Mouse (Mus musculus): ENCODE measurements around the gene Slc7a15.
A peak's percentile ranks its signal among the peaks of the same experiment; 100 is the strongest.
"Not testable (repeated sequence)": the region's sequence is repeated elsewhere in the genome, so short reads cannot be mapped to it uniquely, and the experiment has no call there.

Slc7a15 gene

GRCm38 (mm10) chr12:8598966-8599365, at the start of gene Slc7a15:
Gene Slc7a15, minus strand, starts transcription at chr12:8599066.
- not testable (repeated sequence) for DNase-seq

- DNase-seq, result not testable (repeated sequence)
These were observed 49.3 kb upstream of the Slc7a15 start for GRCm38 (mm10) chr12:8648211-8648610.

GRCm38 (mm10) chr12:8641425-8641735, 42.5 kb upstream of the Slc7a15 start:
- no peak for DNase-seq

- DNase-seq, result peak; percentile 100
These were observed 42.0 kb upstream of the Slc7a15 start for GRCm38 (mm10) chr12:8640711-8641424.

GRCm38 (mm10) chr12:8640186-8640585, 41.3 kb upstream of the Slc7a15 start:
- DNase-seq, result not testable (repeated sequence)

DNA sequence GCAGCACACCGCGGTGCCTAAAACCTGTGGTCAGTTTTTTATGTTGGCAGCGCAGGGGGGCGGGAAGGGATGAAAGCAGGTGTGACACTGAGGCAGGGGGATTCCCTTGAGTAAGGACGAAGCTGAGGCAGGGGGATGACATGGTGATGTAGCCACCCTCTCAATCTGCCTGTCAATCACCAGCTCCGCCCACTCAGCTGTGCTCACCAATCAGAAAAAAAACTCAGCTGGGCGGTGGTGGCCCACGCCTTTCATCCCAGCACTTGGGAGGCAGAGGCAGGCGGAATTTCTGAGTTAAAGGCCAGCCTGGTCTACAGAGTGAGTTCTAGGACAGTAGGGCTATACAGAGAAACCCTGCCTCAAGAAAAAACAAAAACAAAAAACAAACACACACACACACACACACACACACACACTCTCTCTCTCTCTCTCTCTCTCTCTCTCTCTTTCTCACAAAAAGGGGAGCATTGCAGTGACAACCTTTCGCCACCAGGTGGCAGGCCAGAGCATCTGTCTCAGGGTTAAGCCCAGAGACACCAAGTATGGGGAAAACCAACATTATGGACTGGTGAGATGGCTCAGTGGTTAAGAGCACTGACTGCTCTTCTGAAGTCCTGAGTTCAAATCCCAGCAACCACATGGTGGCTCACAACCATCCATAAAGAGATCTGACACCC, 39.7 kb upstream of the Slc7a15 start:
- DNase-seq, result peak; percentile 77 to 85

GRCm38 (mm10) chr12:8636945-8637344, 38.1 kb upstream of the Slc7a15 start:
- no peak for DNase-seq

GRCm38 (mm10) chr12:8635546-8635945, 36.7 kb upstream of the Slc7a15 start:
- no peak for DNase-seq

DNA sequence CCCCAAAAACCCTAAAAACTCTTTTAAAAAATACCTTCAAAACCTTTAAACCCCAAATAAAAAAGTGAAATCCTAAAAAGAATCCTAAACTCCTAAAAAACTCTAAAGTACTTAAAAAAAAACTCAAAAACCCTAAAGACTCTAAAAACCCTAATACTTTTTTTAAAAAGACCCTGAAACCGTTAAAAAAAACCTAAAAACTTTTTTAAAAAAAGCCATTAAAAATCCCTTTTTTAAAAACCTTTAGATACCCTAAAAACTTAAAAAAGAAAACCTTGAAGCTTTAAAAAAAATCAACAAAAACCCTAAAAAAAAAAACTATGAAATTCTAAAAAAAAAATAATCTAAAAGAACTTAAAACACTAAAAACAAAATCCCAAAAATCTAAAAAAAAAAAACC, 35.4 kb upstream of the Slc7a15 start:
- DNase-seq, result no peak

DNA sequence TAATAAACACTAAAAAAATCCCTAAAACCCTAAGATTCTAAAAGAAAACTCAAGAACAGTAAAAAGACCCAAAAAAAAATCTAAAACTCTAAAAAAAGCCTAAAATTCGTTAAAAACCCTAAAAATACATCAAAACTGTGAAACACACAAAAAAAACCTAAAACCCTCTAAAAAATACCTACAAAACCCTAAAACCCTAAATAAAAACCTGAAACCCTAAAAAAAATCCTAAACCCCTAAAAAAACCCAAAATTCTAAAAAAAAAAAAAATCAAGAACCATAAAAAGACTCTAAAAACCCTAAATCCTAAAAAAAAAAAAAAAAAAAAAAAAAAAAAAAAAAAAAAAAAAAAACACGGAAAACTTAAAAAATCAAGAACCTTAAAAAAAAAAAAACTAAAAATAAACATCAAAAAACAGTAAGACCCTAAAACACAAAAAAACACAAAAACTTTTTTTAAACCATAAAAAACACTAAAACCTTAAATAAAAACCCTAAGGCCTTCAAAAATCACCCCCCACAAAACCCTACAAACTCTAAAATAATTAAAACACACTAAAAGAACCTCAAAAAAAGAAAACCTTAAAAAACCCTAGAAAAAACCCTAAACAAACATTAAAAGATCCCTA, 34.0 kb upstream of the Slc7a15 start:
- no peak for DNase-seq

DNA sequence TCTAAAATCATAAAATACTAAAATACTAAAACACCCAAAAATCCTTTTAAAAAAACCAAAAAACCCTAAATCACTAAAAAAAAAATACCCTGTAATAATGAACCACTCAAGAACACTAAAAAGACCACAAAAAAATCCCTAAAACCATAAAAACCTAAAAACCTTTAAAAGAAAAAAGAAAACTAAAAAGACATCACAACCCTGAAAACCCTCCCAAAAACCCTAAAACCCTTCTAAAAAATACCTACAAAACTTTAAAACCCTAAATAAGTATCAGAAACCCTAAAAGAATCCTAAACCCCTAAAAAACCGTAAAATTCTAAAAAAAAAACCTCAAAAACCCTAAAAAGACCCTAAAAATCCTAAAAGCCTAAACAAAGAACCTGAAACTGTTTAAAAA, 32.8 kb upstream of the Slc7a15 start:
- DNase-seq, result no peak

DNA sequence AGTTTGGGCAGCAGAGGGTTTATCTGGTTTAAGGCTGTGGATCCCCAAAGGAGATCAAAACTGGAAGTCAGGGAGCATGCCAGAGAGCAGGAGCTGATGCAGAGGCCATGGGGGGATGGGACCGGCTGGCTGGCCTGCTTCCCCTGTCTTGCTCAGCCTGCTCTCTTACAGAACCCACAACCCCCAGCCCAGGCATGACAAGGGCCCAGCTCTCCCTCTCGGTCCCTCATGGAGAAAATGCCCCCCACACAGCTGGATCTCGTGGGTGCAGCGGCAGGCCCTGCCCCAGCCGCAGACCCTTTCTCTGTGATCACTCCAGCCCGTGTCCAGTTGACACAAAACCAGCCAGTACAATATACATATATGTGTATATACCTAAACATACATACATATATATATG, 30.7 kb upstream of the Slc7a15 start:
- DNase-seq, result peak in 1 of 2 experiments; percentile 5

DNA sequence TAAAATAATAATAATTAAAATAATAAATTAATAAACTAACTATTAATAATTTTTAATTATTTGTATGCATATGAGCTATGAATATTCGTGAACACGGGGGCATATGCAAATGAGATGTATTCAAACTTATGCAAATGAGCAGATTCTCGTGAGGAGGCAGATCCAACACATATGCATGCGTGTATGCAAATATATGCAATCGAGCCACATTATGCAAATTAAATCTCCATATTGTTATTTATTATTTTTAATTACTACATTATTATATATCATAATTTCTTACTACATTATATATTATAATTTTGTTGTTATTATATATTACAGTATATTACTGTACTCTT, 21.8 kb upstream of the Slc7a15 start:
- no peak for DNase-seq

DNA sequence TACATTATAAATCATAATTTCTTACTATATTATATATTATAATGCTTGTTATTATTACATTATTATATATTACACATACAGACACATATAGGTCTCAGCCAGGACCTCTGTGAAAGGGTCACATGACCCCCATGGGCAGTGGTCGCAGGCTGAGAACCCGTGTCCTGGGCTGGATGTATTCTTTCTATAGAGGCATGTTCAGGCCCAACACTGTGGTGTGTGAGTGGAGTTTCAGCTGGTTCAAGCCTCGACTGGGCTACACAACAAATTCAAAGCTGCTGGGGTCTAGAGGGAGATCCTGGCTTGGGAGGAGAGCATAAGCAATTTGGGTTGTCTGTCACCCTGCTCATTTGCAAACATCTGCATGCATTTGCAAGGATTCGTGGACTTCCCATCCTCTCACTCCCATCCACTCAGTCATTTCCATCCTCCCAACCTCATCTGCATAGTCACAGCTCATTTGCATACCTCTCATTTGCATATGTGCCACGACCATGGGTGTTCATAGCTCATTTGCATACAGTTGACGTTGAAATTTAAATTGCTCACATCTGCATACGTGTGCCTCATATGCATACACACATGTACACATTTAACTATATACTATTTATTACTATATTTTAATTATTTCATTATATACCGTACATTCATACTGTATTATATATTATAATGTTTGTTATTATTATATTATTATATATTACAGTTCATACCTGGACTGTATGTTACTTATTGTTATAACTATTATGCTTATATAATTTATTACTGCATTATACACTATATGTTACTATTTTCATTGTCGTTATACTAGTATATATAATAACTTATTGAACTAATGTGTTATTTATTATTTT, 21.2 kb upstream of the Slc7a15 start:
- DNase-seq, result no peak

GRCm38 (mm10) chr12:8618271-8618670, 19.4 kb upstream of the Slc7a15 start:
- DNase-seq, result no peak

DNA sequence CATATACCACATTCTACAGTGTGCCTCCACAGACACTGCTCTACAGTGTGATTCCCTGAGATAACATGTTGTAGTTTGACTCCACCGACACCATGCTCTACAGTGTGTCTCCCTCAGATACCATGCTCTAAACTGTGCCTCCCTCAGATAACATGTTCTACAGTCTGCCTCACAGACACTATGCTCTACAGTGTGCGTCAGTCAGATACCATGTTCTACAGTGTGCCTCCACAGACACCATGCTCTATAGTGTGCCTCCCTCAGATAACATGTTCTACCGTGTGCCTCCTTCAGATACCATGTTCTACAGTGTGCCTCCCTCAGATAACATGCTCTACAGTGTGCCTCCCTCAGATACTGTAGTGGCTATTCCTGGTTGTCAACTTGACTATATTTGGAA, 10.2 kb upstream of the Slc7a15 start:
- no peak for DNase-seq

DNA sequence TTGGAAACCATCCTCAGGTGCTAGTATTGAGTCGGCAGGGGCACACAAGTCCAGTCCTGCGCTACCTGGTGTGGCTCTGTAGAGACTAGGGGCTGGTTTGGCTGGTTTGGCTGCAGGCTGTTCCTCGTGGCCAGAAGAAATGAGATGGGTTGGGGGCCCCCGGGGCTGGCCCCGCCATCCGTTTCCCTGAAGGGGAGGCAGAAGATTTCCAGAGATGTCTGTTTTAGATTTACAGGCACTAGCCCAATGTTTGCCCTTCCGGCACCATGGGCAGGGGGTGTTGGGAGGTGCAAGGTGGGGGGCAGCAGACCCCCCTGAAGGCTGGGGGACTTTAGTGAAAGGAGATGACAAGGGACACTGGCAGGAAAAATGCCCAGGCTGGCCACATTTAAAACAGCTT, 3.3 kb downstream of the Slc7a15 start:
- DNase-seq, result no peak

DNA sequence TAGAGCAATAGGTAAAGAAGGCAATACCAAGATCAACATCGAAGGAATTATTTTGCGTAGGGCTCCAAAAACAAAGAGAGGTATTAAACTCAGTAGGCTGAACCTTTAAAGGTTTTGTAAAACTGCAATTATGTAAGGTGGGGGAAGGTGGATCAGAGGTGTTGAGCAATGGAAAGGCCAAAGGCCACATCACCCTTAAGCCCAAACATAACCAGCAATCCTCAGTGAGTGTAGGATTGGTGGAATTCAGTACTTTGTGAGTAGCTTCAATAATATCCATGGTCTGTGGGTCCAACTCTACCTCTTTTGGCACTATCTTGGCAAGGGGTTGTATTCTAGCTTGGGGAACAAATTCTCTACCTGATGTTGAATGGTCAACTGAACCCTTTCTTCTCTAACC, 7.5 kb downstream of the Slc7a15 start:
- DNase-seq, result not testable (repeated sequence)

GRCm38 (mm10) chr12:8573405-8573804, 25.5 kb downstream of the Slc7a15 start:
- no peak for DNase-seq

GRCm38 (mm10) chr12:8571903-8572341, 26.9 kb downstream of the Slc7a15 start:
- DNase-seq, result not testable (repeated sequence)

DNA sequence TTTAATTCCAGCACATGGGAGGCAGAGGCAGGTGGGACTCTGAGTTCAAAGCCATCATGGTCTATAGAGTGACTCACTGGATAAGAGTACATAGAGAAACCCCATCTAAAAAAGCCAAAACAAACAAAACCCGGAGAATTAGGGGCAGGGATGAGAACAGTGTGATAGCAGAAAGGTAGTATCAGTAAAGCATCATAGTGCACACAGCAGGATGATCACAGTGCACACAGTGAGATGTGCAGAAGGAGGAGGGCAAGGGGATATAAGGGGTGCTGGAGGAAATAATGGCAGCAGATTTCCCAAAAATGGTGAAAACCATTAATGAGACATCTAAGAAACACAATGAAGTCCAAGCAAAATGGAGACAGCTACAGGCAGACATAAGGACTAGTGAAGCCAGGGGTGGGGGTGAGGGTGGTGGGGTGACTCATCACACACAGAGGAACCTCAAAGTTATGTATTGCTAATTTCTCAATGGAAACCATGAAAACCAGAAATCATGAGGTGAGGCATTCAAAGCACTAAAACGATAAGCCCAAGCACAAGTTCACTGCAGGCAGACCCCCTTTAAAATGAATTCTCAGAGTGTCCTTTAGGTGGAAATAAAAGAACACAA, 27.5 kb downstream of the Slc7a15 start:
- not testable (repeated sequence) for DNase-seq

DNA sequence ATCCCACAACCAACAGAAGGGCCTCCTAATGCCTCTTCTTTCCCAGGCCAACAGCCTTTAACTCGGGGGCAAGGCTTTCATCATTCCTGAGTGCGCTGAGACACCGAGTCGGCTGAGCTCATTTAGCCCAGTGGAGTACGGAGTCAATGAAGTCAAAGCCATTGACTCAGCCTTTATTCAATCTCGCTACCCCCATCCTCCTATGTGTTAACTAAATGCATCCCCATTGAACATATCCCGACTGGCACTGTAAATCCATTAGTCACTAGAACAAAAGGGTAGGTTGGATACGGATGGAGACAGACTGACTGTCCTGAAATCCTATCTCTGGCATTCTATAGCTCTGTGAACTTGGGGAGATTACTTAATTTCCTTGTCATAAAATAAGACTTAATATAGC, 36.7 kb downstream of the Slc7a15 start:
- not testable (repeated sequence) for DNase-seq

DNA sequence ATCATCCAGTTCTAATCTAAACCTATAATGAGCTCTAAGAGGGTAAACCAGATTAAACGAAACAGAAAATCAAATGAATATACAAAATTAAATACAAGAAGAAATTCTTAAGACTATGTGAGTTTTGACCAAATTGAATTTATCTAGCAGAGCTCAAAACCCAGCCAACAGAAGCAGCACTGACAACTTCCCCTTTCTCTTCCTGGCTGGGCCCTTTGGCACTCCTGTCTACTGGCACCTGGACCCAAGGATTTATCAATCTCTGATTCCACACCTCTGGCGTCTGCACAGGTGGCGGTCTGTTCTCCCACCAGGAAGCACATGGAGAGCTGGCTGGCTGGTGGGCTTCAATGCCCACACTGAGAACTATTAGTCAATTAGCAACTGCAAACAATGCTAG, 39.0 kb downstream of the Slc7a15 start:
- not testable (repeated sequence) for DNase-seq

Data from cerebellum, postnatal 25 days (tissue).